Mouse (Mus musculus) midbrain, embryonic 12.5 days (tissue): Measurements from ENCODE around the gene Ube2e1. TPM values are rescaled to one million over a fixed set of nuclear protein-coding genes. Genes with fewer than 3 reads are reported as not detected.
A peak's percentile ranks its signal among the peaks of the same experiment; 100 is the strongest.

Experiments used
- ATAC-seq: fragments of 200-750 bp; cut with Nextera tagmentation; 2 replicates; pipeline ENCODE4 v1.8.0; 2017; ENCODE audit warnings: low read depth, moderate TSS enrichment, moderate library complexity; ENCODE audit not compliant: low FRiP score
- H3K27ac ChIP-seq: fragments of 300-500 bp; sonication (generic); replicated peaks from 2 replicates; pipeline ENCODE4 v1.5.1; 2016; ENCODE audit warnings: mild to moderate bottlenecking
- H3K27me3 ChIP-seq: fragments of 300-500 bp; sonication (generic); 2 replicates; pipeline ENCODE4 v1.6.1; 2016; ENCODE audit warnings: mild to moderate bottlenecking
- H3K36me3 ChIP-seq: fragments of 300-500 bp; sonication (generic); 2 replicates; pipeline ENCODE4 v1.6.1; 2016
- H3K4me1 ChIP-seq: fragments of 300-500 bp; sonication (generic); 2 replicates; pipeline ENCODE4 v1.6.1; 2016
- H3K4me2 ChIP-seq: fragments of 300-500 bp; sonication (generic); replicated peaks from 2 replicates; pipeline ENCODE4 v1.6.1; 2016; ENCODE audit warnings: mild to moderate bottlenecking, moderate library complexity
- H3K4me3 ChIP-seq: fragments of 300-500 bp; sonication (generic); 2 replicates; pipeline ENCODE4 v1.5.1; 2016; ENCODE audit warnings: mild to moderate bottlenecking
- H3K9ac ChIP-seq: fragments of 300-500 bp; sonication (generic); replicated peaks from 2 replicates; pipeline ENCODE4 v1.6.1; 2016; ENCODE audit warnings: mild to moderate bottlenecking, moderate library complexity
- H3K9me3 ChIP-seq: fragments of 300-500 bp; sonication (generic); 2 replicates; pipeline ENCODE4 v1.6.1; 2016; ENCODE audit warnings: mild to moderate bottlenecking
- whole genome bisulfite sequencing: fragments of 180-500 bp; shearing (Covaris S2); methylation state at CpG from one replicate; pipeline ENCODE4 v1.1.7; 2016; 5-methylcytosine and 5-hydroxymethylcytosine counted together
- polyA plus RNA-seq: library from polyadenylated mRNA; unstranded; fragments of >200 nt; fragmentation: Nextera tagmentation; extraction: Ambion mirVana; gene quantifications from 2 replicates; pipeline ENCODE4 v1.2.1, GENCODE M21; 2016

Gene Ube2e1
- 185 and 189 TPM in 2 replicates for polyA plus RNA-seq

DNA sequence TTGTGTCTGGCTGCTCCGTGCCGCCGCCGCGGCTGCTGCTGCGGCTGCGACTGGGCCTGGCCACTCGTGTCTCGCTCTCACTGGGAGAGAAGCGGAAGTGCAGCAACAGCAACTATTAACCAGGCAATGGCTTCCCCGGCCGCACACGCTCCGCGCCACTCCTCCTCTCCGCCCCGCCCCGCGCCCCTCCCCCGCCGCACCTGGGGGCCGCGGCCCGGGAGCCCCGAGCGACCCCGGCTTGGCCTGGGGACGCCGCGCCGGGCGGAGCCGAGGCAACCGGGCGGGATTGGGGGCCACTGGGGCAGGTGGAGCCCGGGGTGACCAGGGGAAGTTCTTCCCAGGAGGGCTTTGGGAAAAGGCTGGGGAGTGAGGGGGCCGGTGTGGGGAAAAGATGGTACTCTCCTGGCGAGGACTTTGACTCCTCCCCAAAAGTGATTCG, at the start of gene Ube2e1:
Ube2e1 (minus strand) TSS at position 167 of the 439 bp plus-strand sequence.
- H3K9ac ChIP-seq: peak within 1 kb of the TSS; percentile 98
- under 1% methylated on average over 31 of the region's 39 CpGs for WGBS
- ATAC-seq: peak; percentile 89
- peaks cover 26% of the 10 kb centered on the region for H3K4me1 ChIP-seq
- peak within 1 kb of the TSS; percentile 74 for H3K27ac ChIP-seq
- no peaks in the 10 kb centered on the region for H3K9me3 ChIP-seq
- no peaks in the 10 kb centered on the region for H3K27me3 ChIP-seq
- peak within 1 kb of the TSS; percentile 96 for H3K4me3 ChIP-seq
- H3K4me2 ChIP-seq: peak within 1 kb of the TSS; percentile 75
- H3K36me3 ChIP-seq: no peaks in the 10 kb centered on the region

DNA sequence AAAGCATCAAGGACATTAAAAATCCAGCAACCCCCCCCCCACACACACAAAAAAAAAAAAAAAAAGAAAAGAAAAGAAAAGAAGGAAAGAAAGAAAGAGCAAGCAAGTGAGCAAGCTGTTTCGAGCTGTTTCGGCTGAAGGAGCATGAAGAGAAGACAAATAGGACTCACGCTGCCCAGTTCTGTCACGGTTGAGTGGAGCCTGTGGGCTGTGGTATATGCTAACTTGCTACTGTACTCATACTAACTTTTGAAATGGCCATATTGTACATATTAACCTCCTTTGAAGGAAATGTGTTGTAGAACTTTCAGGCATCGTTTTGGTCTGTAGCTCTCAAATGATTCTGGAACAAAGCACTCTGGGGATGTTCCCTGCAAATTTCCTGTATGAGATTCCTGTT, 48.2 kb upstream of the Ube2e1 start:
- Histone ChIP-seq H3K4me2 (no peak overlapping the region), H3K36me3 (no peaks in the 10 kb centered on the region), H3K4me1 (no peaks in the 10 kb centered on the region), H3K9me3 (no peaks in the 10 kb centered on the region), H3K9ac (no peak overlapping the region), H3K27ac (no peak overlapping the region), H3K4me3 (no peak overlapping the region), H3K27me3 (no peaks in the 10 kb centered on the region)
- no peak for ATAC-seq
- WGBS: 72% methylated on average over 5 of the region's 5 CpGs

DNA sequence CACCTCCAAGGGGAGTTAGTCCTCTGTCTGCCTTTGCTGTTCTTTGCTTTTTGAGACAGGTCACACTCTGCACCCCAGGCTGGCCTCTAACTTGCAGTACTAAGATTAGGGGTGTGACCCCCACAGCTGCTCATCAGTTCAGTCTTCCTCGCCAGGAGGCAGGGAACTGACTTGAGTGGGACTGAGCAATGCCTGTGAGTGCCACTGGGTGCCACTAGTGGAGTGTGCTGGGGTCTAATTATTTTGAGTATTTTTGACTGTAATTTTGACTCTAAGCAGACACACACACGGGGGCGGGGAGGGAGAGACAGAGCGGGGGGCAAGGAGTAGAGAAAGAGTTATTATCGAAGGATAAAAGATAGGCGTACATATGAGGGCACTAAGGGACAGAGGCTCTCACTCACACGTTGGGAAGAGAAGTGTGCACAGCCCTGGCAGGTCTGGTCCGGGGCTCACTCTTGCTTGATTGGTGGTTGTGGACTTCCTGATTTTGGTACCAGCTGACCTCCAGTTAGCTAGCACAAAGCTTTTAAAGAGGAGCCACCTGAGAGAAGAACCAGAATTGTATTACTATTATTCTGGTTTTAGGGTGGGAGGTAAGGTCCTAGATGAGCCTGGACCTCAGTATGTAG, 46.4 kb upstream of the Ube2e1 start:
- 71% methylated on average over 8 of the region's 8 CpGs for WGBS
- H3K4me3 ChIP-seq: no peak overlapping the region
- peaks cover 7% of the 10 kb centered on the region; the same call in 1 of the 2 replicates for H3K4me1 ChIP-seq
- H3K27me3 ChIP-seq: no peaks in the 10 kb centered on the region
- no peaks in the 10 kb centered on the region for H3K9me3 ChIP-seq
- H3K36me3 ChIP-seq: no peaks in the 10 kb centered on the region
- no peak overlapping the region for H3K9ac ChIP-seq
- no peak overlapping the region for H3K4me2 ChIP-seq
- H3K27ac ChIP-seq: no peak overlapping the region
- peak; percentile 50; the same call in 1 of the 2 replicates for ATAC-seq

DNA sequence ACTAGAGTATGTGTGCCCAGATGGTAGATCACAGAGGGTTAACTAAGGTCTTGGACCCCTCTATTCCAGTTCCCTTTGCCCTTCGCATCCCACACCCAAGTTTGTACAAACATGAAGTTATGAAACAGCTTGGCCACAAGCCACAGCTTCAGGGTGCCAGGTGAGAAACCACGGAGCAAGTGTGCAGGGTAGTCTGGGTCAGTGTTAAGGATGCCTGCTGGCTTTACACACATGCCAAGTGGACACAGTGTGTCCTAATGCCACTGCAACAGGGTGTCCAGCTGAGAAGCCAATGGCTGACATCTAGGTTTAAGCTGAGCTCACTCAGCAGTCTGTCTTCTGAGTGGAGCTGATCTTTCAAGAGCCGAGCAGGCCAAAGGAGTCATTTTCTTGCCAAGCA, 44.5 kb upstream of the Ube2e1 start:
- WGBS: 87% methylated on average over 3 of the region's 3 CpGs
- H3K27ac ChIP-seq: no peak overlapping the region
- H3K4me1 ChIP-seq: peaks cover 7% of the 10 kb centered on the region; the same call in 1 of the 2 replicates
- no peak for ATAC-seq
- no peak overlapping the region for H3K4me3 ChIP-seq
- no peaks in the 10 kb centered on the region for H3K9me3 ChIP-seq
- H3K36me3 ChIP-seq: no peaks in the 10 kb centered on the region
- no peak overlapping the region for H3K9ac ChIP-seq
- no peaks in the 10 kb centered on the region for H3K27me3 ChIP-seq
- no peak overlapping the region for H3K4me2 ChIP-seq

DNA sequence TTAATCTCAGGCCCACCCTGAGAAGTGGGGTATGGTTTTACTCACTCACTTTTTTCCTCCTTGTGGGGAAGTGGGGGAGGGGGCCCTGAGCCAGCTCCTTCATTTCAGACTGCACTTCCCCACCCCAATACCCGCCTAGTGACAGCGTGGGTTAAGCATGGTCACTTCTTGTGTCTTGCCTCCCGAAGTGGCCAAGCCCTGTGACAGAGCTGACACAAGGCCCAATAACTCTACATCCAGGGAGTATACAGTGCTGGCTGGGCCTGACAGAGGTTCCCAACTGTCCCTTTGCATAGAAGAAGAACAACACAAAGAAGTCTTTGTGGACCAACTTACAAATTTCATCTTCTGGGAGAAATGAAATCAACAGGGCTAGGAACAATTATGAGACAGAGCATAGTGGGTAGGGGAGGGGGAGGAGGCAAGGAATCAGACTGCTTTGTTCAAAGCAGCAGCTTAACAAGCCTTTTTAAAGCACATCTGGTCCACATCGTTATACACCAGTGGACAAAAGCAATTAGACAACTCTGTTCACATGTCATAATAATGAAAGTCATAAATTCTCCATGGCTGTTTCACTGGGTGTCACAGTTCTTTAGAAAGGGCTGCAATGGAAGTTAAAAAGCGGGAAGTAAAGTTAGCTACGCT, 42.2 kb upstream of the Ube2e1 start:
- 0 out of 2 replicates have a peak, but pooled peaks have one; percentile 38 for ATAC-seq
- 64% methylated on average over 6 of the region's 6 CpGs for WGBS

DNA sequence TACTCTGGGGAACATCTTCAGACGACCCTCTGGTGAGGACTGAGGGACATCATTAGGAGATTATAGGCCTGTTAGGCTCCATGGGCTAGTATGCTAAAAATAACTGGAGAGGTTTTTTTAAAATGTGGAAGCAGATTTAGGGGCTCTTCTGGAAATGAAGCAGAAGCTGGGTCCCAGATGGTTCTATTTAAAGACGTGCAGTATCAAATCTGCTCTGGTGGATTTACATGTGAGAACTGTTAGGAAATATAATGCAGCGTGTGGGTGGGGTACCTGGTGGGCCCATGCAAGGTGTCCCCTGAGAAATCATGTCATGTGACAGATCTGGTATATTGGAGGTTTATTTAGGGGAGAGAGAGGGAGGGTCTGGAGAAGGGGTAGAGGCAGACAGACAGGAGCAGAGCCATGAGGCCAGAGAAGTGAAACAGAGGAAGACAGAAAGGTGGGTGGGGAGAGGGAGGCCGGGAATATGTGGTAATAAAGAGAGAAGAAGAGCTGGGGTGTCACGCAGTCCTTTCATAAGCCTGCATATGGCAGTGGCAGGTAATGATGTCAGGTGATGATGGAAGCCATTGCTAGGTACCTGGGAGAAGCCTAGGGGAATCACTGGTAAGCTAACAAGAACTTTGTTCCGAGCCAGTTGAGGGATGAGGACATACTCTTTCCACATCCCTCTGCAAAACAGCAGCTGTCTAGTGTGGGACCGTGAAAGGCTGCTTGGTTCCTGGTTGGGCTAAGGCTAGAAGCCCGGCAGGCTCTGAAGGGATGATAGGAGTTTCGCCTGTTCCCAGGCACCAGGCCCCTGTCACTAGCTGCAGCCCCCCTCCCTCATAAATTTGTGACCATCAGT, 41.3 kb upstream of the Ube2e1 start:
- Histone ChIP-seq H3K9ac (no peak overlapping the region), H3K9me3 (no peaks in the 10 kb centered on the region), H3K4me3 (no peak overlapping the region), H3K27me3 (no peaks in the 10 kb centered on the region), H3K4me1 (peaks cover 7% of the 10 kb centered on the region; the same call in 1 of the 2 replicates), H3K27ac (no peak overlapping the region), H3K4me2 (no peak overlapping the region), H3K36me3 (no peaks in the 10 kb centered on the region)
- no peak for ATAC-seq
- 91% methylated on average over 9 of the region's 9 CpGs for WGBS

More for the DNA sequence above, 42.2 kb upstream of the Ube2e1 start:
- H3K27me3 ChIP-seq: no peaks in the 10 kb centered on the region
- H3K4me1 ChIP-seq: peaks cover 7% of the 10 kb centered on the region; the same call in 1 of the 2 replicates
- no peak overlapping the region for H3K9ac ChIP-seq
- H3K4me3 ChIP-seq: no peak overlapping the region
- no peaks in the 10 kb centered on the region for H3K9me3 ChIP-seq
- H3K27ac ChIP-seq: no peak overlapping the region
- no peaks in the 10 kb centered on the region for H3K36me3 ChIP-seq
- no peak overlapping the region for H3K4me2 ChIP-seq

DNA sequence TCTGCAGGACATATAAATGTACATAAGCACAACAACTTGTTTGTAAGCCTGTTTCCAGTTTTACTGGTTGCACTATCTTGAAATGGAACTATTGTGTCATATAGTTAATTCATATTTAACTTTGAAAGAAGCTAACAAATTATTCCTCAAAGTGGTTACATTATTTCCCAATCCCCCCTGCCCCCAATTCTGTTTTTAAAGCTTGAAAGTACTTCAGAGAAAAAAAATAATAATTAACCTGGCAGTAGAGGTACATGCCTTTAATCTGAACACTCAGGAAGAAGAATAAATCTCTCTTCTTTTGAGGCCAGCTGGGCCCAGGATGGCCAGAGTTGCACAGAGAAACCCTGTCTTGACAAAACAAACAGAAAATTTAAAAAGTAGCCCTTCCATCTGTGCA, 37.4 kb upstream of the Ube2e1 start:
- no peak overlapping the region for H3K27ac ChIP-seq
- no peak overlapping the region for H3K9ac ChIP-seq
- H3K27me3 ChIP-seq: no peaks in the 10 kb centered on the region
- no peaks in the 10 kb centered on the region for H3K9me3 ChIP-seq
- H3K4me3 ChIP-seq: no peak overlapping the region
- no peak overlapping the region for H3K4me2 ChIP-seq
- H3K36me3 ChIP-seq: no peaks in the 10 kb centered on the region
- ATAC-seq: no peak
- peaks cover 5% of the 10 kb centered on the region; the same call in 1 of the 2 replicates for H3K4me1 ChIP-seq

DNA sequence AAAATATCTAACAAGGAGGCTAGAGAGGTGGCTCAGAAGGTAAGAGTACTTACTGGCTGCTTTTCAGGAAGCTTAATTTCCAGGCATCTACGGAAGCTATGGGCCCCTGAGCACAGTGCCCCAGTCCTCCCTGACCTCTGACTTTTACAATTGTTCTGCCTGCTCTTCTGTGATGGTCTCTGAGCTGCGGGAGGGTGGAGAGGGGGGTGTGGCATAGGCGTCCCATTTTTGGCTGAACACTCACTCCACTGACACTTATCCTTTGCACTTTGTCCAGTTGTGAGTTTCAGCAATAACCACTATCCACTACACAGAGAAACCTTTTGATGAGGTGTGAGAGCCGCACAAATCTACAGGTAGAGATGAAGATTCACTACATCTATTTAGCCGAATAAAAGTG, 35.4 kb upstream of the Ube2e1 start:
- Histone ChIP-seq H3K9me3 (no peaks in the 10 kb centered on the region), H3K36me3 (no peaks in the 10 kb centered on the region), H3K27ac (no peak overlapping the region), H3K4me1 (no peaks in the 10 kb centered on the region), H3K4me3 (no peak overlapping the region), H3K4me2 (no peak overlapping the region), H3K27me3 (no peaks in the 10 kb centered on the region), H3K9ac (no peak overlapping the region)
- 38% methylated on average over 5 of the region's 5 CpGs for WGBS
- ATAC-seq: no peak

DNA sequence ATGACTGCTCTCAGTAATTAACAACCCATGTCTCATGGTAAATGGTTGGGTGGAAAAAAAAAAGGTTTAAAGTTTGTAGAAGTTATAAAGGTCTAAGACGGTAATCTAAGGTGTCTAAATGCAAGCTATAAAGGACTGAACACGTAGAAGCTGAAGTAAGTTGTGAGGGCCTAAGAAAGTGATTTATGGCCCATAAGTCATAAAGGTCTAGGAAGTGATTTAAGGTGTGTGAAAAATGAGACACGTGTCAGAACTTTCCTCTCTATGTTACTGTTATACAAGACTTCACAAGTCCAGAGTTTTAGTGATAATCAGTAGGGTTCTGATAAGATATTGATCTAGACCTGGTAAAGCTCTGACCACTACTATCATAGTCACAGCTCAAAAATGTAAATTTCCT, 32.7 kb upstream of the Ube2e1 start:
- no peak for ATAC-seq
- H3K9me3 ChIP-seq: no peaks in the 10 kb centered on the region
- WGBS: 86% methylated on average over 3 of the region's 3 CpGs

DNA sequence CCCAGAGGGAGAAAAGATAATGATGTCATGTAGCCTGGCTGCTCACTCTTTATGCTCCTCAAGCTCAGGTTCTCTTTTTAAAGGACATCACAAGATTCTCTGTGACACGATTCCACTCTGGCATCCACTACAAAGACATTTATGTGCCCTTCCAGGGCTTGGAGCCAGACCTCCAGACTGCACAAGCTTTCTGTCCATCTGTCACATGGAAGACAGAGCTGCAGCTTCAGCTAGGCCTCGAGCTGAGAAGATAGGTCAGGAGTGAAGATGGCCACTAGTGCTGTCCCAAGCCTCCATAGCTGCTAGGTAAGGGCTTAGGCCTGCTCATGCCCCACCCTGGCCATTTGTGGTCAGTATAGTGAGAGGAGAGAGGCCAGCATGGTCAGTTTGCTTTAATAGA, 24.8 kb upstream of the Ube2e1 start:
- WGBS: 66% methylated on average over 2 of the region's 2 CpGs
- Histone ChIP-seq H3K9me3 (no peaks in the 10 kb centered on the region), H3K36me3 (no peaks in the 10 kb centered on the region), H3K4me3 (no peak overlapping the region), H3K4me1 (no peaks in the 10 kb centered on the region), H3K4me2 (no peak overlapping the region), H3K9ac (no peak overlapping the region), H3K27ac (no peak overlapping the region), H3K27me3 (no peaks in the 10 kb centered on the region)
- ATAC-seq: no peak

More for the DNA sequence above, 32.7 kb upstream of the Ube2e1 start:
- Histone ChIP-seq H3K9ac (no peak overlapping the region), H3K27me3 (no peaks in the 10 kb centered on the region), H3K4me3 (no peak overlapping the region), H3K4me1 (no peaks in the 10 kb centered on the region), H3K36me3 (no peaks in the 10 kb centered on the region), H3K4me2 (no peak overlapping the region), H3K27ac (no peak overlapping the region)

DNA sequence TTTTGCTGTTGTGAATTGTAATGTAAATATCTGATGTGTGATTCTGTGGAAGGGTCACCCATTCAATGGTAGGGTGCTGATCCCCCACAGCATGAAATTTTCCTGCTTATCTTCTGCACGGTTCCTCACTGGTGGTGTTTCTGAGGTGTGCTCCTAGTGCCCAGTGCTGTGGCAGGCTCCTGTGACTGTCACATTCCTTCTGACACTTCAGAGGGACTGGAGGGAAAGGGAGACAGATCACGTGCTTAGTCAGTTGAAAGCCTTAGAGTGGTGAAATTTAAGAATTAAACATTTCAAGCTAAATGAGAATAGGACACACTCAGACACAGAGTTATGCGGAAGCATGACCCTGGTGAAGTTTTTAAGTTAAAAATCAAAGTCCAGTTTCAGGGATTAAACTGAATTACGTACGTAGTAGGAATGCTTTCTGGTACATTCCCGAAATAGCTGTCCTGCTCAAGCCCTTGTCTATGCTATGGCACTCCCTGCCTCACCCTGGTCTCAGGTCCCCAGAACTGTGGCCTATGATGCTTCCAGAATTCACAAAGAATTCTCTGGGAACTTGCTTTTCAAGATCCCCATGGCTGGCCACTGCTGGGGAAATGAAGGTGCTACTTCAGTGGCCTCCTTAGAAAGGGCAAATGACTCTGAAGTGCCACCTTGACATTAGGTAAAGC, 24.0 kb upstream of the Ube2e1 start:
- no peaks in the 10 kb centered on the region for H3K9me3 ChIP-seq
- H3K27ac ChIP-seq: no peak overlapping the region
- H3K36me3 ChIP-seq: no peaks in the 10 kb centered on the region
- no peak for ATAC-seq
- H3K27me3 ChIP-seq: no peaks in the 10 kb centered on the region
- H3K4me3 ChIP-seq: no peak overlapping the region
- H3K9ac ChIP-seq: no peak overlapping the region
- H3K4me2 ChIP-seq: no peak overlapping the region
- no peaks in the 10 kb centered on the region for H3K4me1 ChIP-seq
- 77% methylated on average over 6 of the region's 6 CpGs for WGBS
